Mouse (Mus musculus) heart, embryonic 14.5 days (tissue): ENCODE measurements at regions not wholly inside any gene's neighbourhood (a gene's known extent, or its start where the extent isn't known, plus 50 kb on each side); places are given as distances from the start of the nearest gene placed in this dataset.

Source experiments
- ATAC-seq: fragments of 200-750 bp; cut with Nextera tagmentation; 2 replicates; pipeline ENCODE4 v1.8.0; 2017; ENCODE audit warnings: low read depth, moderate TSS enrichment; ENCODE audit not compliant: insufficient number of reproducible peaks, insufficient read depth, low FRiP score
- H3K27ac ChIP-seq, 2 experiments: fragments of 200-500 bp in 1 of 2; fragments of 300-500 bp in 1 of 2; sonication (generic) in 1 of 2; replicated peaks in 1 of 2; 2 replicates each; pipeline ENCODE4 v1.5.1; 2012 to 2014; ENCODE audit warnings: low read depth in 2 of 2, low read length in 2 of 2, control low read depth in 1 of 2, mild to moderate bottlenecking in 1 of 2, mixed read lengths in 1 of 2; ENCODE audit not compliant: control insufficient read depth in 1 of 2, insufficient read depth in 1 of 2
- H3K27me3 ChIP-seq: fragments of 300-500 bp; sonication (generic); 2 replicates; pipeline ENCODE4 v1.6.1; 2014; ENCODE audit warnings: mild to moderate bottlenecking, low read length, control low read depth; ENCODE audit not compliant: control insufficient read depth, insufficient read depth
- H3K36me3 ChIP-seq: fragments of 300-500 bp; sonication (generic); 2 replicates; pipeline ENCODE4 v1.6.1; 2014; ENCODE audit warnings: mild to moderate bottlenecking, control low read depth, low read length, mixed read lengths; ENCODE audit not compliant: control insufficient read depth, insufficient read depth
- H3K4me1 ChIP-seq, 2 experiments: fragments of 200-500 bp in 1 of 2; fragments of 300-500 bp in 1 of 2; sonication (generic) in 1 of 2; 2 replicates each; pipeline ENCODE4 v1.6.1; 2012 to 2014; ENCODE audit warnings: low read length in 2 of 2, control low read depth in 1 of 2, mixed read lengths in 1 of 2; ENCODE audit not compliant: control insufficient read depth in 2 of 2, insufficient read depth in 2 of 2
- H3K4me2 ChIP-seq: fragments of 300-500 bp; sonication (generic); 2 replicates; pipeline ENCODE4 v1.6.1; 2014; ENCODE audit warnings: mild to moderate bottlenecking, low read length
- H3K4me3 ChIP-seq, 2 experiments: fragments of 200-500 bp in 1 of 2; fragments of 300-500 bp in 1 of 2; sonication (generic) in 1 of 2; 2 replicates each; pipeline ENCODE4 v1.5.1; 2012 to 2014; ENCODE audit warnings: low read length in 2 of 2, mild to moderate bottlenecking in 2 of 2, control low read depth in 1 of 2, low read depth in 1 of 2, moderate library complexity in 1 of 2; ENCODE audit not compliant: control insufficient read depth in 1 of 2, insufficient read depth in 1 of 2
- H3K9ac ChIP-seq: fragments of 300-500 bp; sonication (generic); 2 replicates; pipeline ENCODE4 v1.6.1; 2014; ENCODE audit warnings: mild to moderate bottlenecking, low read length
- H3K9me3 ChIP-seq: fragments of 300-500 bp; sonication (generic); 2 replicates; pipeline ENCODE4 v1.6.1; 2016; ENCODE audit warnings: low read length, control low read depth; ENCODE audit not compliant: control insufficient read depth
- WGBS: fragments of 180-500 bp; shearing (Covaris S2); extraction: QIAGEN DNeasy Blood & Tissue Kit; methylation state at CpG from one replicate; pipeline ENCODE4 v1.1.7; 2014; 5-methylcytosine and 5-hydroxymethylcytosine counted together

DNA sequence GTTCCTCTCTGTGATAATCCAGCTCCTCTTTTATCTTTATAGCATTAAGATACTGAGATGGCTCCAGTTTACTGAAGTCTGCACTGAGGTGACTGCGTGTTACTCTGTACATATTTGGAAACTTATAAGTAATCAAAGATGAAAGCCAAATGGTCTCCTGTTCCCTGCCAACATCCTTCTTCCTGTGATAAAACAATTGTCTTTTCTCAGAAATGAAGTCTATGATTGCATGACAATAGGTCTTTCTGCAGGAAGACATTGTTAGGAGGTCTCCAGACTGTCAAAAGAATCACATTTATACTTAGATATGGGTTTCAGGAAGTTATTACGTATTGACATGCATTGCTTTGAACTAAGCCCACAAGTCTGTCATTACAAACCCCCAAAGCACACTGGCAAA lies 51.0 kb upstream of the Sstr4 start:
- H3K9me3 ChIP-seq: no peaks in the 10 kb centered on the region
- no peak overlapping the region for H3K9ac ChIP-seq
- H3K4me3 ChIP-seq: no peak overlapping the region
- ATAC-seq: no peak
- H3K36me3 ChIP-seq: no peaks in the 10 kb centered on the region
- WGBS: 64% methylated on average over 2 of the region's 2 CpGs
- no peaks in the 10 kb centered on the region for H3K27me3 ChIP-seq
- H3K27ac ChIP-seq: no peak overlapping the region
- no peaks in the 10 kb centered on the region for H3K4me1 ChIP-seq
- no peak overlapping the region for H3K4me2 ChIP-seq
